Mouse (Mus musculus): ENCODE measurements around the gene Ikbke.

GRCm38 (mm10) chr1:131311284-131311683, 31.9 kb upstream of the Ikbke start:
- no peak for TF ChIP-seq CTCF (IDR thresholded peaks at IDR 0.05; ENCODE audit: borderline replicate concordance, control insufficient read depth, extremely low read depth, insufficient read depth, low read length, poor library complexity)
- TF ChIP-seq POLR2A (IDR thresholded peaks at IDR 0.05; ENCODE audit: control insufficient read depth, extremely low read depth, insufficient read depth, low read length, poor library complexity): no peak
